Comparison of ENCODE assay signal across 8 mouse cellular contexts in the genomic region with DNA sequence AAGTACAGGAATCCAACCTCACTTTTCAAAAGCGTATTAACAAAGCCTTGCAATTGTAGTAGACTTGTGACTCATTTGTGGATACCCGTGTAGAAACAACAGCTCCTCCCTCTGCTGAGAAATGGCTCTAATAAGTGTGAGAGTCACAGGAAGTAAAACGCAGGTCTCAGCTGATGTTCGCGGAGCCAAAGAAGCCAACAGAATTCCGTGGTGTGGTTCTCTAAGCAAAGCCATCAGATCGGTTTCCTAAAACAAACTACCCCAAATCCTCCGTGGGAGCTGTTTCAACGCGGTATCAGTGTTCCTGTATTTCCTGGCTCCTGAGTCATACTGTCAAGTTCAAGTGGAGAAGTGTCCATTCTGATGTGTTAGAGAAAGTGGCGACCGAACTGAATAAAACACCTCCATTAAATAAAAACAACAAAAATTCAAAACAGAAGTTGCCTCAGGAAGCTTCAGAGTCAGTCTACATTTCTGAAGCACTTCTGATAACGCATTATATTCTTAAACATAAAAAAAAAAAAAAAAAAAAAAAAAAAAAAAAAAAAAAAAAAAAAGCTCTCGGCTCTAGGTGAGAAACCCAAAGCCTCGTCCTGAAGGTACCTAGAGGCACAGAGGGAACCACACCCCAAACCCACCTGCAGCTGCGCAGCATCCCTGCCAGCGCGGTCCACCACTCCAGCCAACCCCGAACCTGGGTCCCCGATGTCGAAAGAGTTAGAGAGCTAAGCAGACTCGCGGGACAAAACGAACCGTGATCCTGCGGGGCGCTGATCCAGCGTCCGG. TPM values are rescaled to one million over a fixed set of nuclear protein-coding genes. Genes with fewer than 3 reads are reported as not detected.
DNase-seq lines count a peak whose midpoint lies in the region; ATAC-seq lines count a peak whose summit lies in the region.

No protein-coding gene starts in this region.

- H3K4me1 ChIP-seq in liver, embryonic 11.5 days (replicated peaks; ENCODE audit: control insufficient read depth, insufficient read depth, low read length): peaks cover 16% of the 10 kb centered on the region
- H3K4me1 ChIP-seq in neural tube, embryonic 13.5 days (replicated peaks): peaks cover 14% of the 10 kb centered on the region

- no peaks in the 10 kb centered on the region for H3K36me3 ChIP-seq in liver, embryonic 11.5 days (ENCODE audit: control insufficient read depth, insufficient read depth, low read length)
- no peaks in the 10 kb centered on the region for H3K36me3 ChIP-seq in neural tube, embryonic 13.5 days

- peak overlapping the region; percentile 60 for H3K4me3 ChIP-seq in liver, embryonic 11.5 days (ENCODE audit: low read depth, low read length)
- H3K4me3 ChIP-seq in neural tube, embryonic 13.5 days: peak overlapping the region; percentile 74

- DNase-seq in adrenal gland, postnatal 14 days: peak; percentile 15
- no peak for DNase-seq in adrenal gland, postnatal 10 days
- DNase-seq in 3134 (ENCODE audit: extremely low read depth, insufficient read length, low spot score): peak; percentile 67
- DNase-seq in brain, adult 2 months (ENCODE audit: low read depth, low spot score): peak; percentile 39
- DNase-seq in liver, embryonic 11.5 days (ENCODE audit: low spot score): no peak
- no peak for DNase-seq in gastrocnemius, postnatal 4 days (ENCODE audit: low spot score in 2 of 2)

- peaks cover 3% of the 10 kb centered on the region; the same call in 1 of the 2 replicates for H3K9me3 ChIP-seq in liver, embryonic 11.5 days (ENCODE audit: control insufficient read depth, low read length)
- H3K9me3 ChIP-seq in neural tube, embryonic 13.5 days: no peaks in the 10 kb centered on the region

- WGBS in liver, embryonic 11.5 days: 4% methylated on average over 29 of the region's 29 CpGs
- 7% methylated on average over 29 of the region's 29 CpGs for WGBS in neural tube, embryonic 13.5 days

- H3K27me3 ChIP-seq in liver, embryonic 11.5 days (replicated peaks; ENCODE audit: control insufficient read depth, insufficient read depth, low read length): no peaks in the 10 kb centered on the region
- peaks cover 8% of the 10 kb centered on the region for H3K27me3 ChIP-seq in neural tube, embryonic 13.5 days

- peak overlapping the region; percentile 70 for H3K9ac ChIP-seq in liver, embryonic 11.5 days (ENCODE audit: low read depth, low read length)
- peak overlapping the region; percentile 70 for H3K9ac ChIP-seq in neural tube, embryonic 13.5 days

- H3K27ac ChIP-seq in liver, embryonic 11.5 days (ENCODE audit: low read depth, low read length): peak overlapping the region; percentile 57
- no peak overlapping the region for H3K27ac ChIP-seq in neural tube, embryonic 13.5 days (replicated peaks)

- H3K4me2 ChIP-seq in liver, embryonic 11.5 days: peak overlapping the region; percentile 66
- peak overlapping the region; percentile 95 for H3K4me2 ChIP-seq in neural tube, embryonic 13.5 days

- ATAC-seq in granulocyte monocyte progenitor cell, adult 5-6 weeks (replicated peaks; ENCODE audit: poor library complexity, severe bottlenecking): peak; percentile 28
- peak; percentile 53 for ATAC-seq in liver, embryonic 11.5 days (replicated peaks; ENCODE audit: low FRiP score)
- no peak; the same call in 1 of the 2 replicates for ATAC-seq in neural tube, embryonic 13.5 days (ENCODE audit: low read depth)

RNA-seq across cellular contexts. Expression of a gene that starts 0.5 kb away (rescaled TPM):
- total RNA-seq in adrenal gland, postnatal 14 days (2021): 6.2 and 6.7 TPM in 2 replicates
- 1 to 10 TPM; 4.5 to 4.7 TPM for total RNA-seq in adrenal gland, postnatal 10 days (2021)
- 7.4 and 9.1 TPM in 2 replicates for total RNA-seq in granulocyte monocyte progenitor cell, adult 5-6 weeks (2014; fragmentation: Nextera tagmentation)
- 5.9 and 8.7 TPM in 2 replicates for total RNA-seq in granulocyte monocyte progenitor cell, adult 5-6 weeks (2017)
- polyA plus RNA-seq in liver, embryonic 11.5 days (2014; fragmentation: Nextera tagmentation; extraction: Ambion mirVana): 12.6 and 14.9 TPM in 2 replicates
- 4.1 and 4.4 TPM in 2 replicates for polyA plus RNA-seq in neural tube, embryonic 13.5 days (2015; fragmentation: Nextera tagmentation; extraction: Ambion mirVana)
- 1 to 10 TPM; 1.7 to 3.8 TPM for total RNA-seq in gastrocnemius, postnatal 4 days (2021)

RNA-seq across cellular contexts. Expression of a gene that starts 41.6 kb away (rescaled TPM):
- total RNA-seq in adrenal gland, postnatal 14 days (2021): 11.0 and 11.2 TPM in 2 replicates
- total RNA-seq in adrenal gland, postnatal 10 days (2021): 10 to 100 TPM; 10.5 to 11.8 TPM
- total RNA-seq in granulocyte monocyte progenitor cell, adult 5-6 weeks (2014; fragmentation: Nextera tagmentation): 14.5 and 21.6 TPM in 2 replicates
- total RNA-seq in granulocyte monocyte progenitor cell, adult 5-6 weeks (2017): 20.7 and 29.0 TPM in 2 replicates
- 48.0 and 50.1 TPM in 2 replicates for polyA plus RNA-seq in liver, embryonic 11.5 days (2014; fragmentation: Nextera tagmentation; extraction: Ambion mirVana)
- polyA plus RNA-seq in neural tube, embryonic 13.5 days (2015; fragmentation: Nextera tagmentation; extraction: Ambion mirVana): 26.3 and 27.3 TPM in 2 replicates
- 1 to 10 TPM; 7.1 to 7.9 TPM for total RNA-seq in gastrocnemius, postnatal 4 days (2021)

Comparison
In these comparisons a context has a peak if more than half of its experiments do, and no peak if none do; other contexts are left out.
1. DNase-seq: peak in adrenal gland, postnatal 14 days (single experiment), 3134 (single experiment) and brain, adult 2 months (single experiment); none in adrenal gland, postnatal 10 days (single experiment), liver, embryonic 11.5 days (single experiment) and gastrocnemius, postnatal 4 days (0 of 2).